Mouse (Mus musculus): ENCODE data around the gene Ccdc86. TPM values are rescaled to one million over a fixed set of nuclear protein-coding genes. Genes with fewer than 3 reads are reported as not detected.

The Ccdc86 gene
- total RNA-seq, 2 experiments from 2014 or later, result 9.6 to 10.2 TPM

Other genes starting within 250 kb of the Ccdc86 start
- gene Cd5, start 210.3 kb downstream of the Ccdc86 start, total RNA-seq (2021), result under 1 TPM in 1 of 2 experiments, not detected in 1; 0.30 TPM
- under 1 TPM; 0.19 to 0.20 TPM for gene Cd6, start 119.2 kb downstream of the Ccdc86 start, total RNA-seq (2021)
- gene Slc15a3, start 109.5 kb downstream of the Ccdc86 start, total RNA-seq (2021), result 1 to 10 TPM; 1.1 to 1.6 TPM
- 100 to 1,000 TPM; 272 to 282 TPM for gene Tmem132a, start 79.3 kb downstream of the Ccdc86 start, total RNA-seq (2021)
- gene Tmem109, start 67.3 kb downstream of the Ccdc86 start, total RNA-seq (2021), result 10 to 100 TPM; 38.3 to 43.9 TPM
- 100 to 1,000 TPM; 198 to 199 TPM for gene Prpf19, start 54.0 kb downstream of the Ccdc86 start, total RNA-seq (2021)
- gene Zp1, start 28.6 kb downstream of the Ccdc86 start, total RNA-seq (2021), result not detected
- under 1 TPM; 0.21 to 0.34 TPM for gene Ptgdr2, start 12.1 kb downstream of the Ccdc86 start, total RNA-seq (2021)
- not detected for gene Ms4a10, start 25.4 kb upstream of the Ccdc86 start, total RNA-seq (2021)
- gene Ms4a15, start 44.0 kb upstream of the Ccdc86 start, total RNA-seq (2021), result not detected
- not detected for gene Ms4a18, start 68.8 kb upstream of the Ccdc86 start, total RNA-seq (2021)
- under 1 TPM in 1 of 2 experiments, not detected in 1; 0.43 TPM for gene Ms4a8a, start 131.8 kb upstream of the Ccdc86 start, total RNA-seq (2021)
- gene 1700017D01Rik, start 181.6 kb upstream of the Ccdc86 start, total RNA-seq (2021), result not detected
- gene 1700025F22Rik, start 216.1 kb upstream of the Ccdc86 start, total RNA-seq (2021), result not detected
- not detected for gene Ms4a13, start 247.5 kb upstream of the Ccdc86 start, total RNA-seq (2021)

All from left cerebral cortex, postnatal 10 days (tissue).